Mouse (Mus musculus): Measurements from ENCODE around the gene Dnajc28. TPM values are rescaled to one million over a fixed set of nuclear protein-coding genes. Genes with fewer than 3 reads are reported as not detected.

Dnajc28 gene
- polyA plus RNA-seq, 1 experiment = 0.19 TPM

- H3K36me3 ChIP-seq (ENCODE audit: control insufficient read depth) = peaks cover 30% of the 10 kb centered on the region
- H3K4me3 ChIP-seq (replicated peaks) = no peak overlapping the region
- no peak for TF ChIP-seq TAL1 (IDR thresholded peaks at IDR 0.05; ENCODE audit: low read length)
- TF ChIP-seq GATA1 (IDR thresholded peaks at IDR 0.05; ENCODE audit: low read length) = no peak
- H3K9me3 ChIP-seq (ENCODE audit: control insufficient read depth, low read length) = no peaks in the 10 kb centered on the region
- H3K27me3 ChIP-seq (ENCODE audit: control insufficient read depth) = peaks cover 3% of the 10 kb centered on the region; the same call in 1 of the 2 replicates
- peaks cover 25% of the 10 kb centered on the region for H3K4me1 ChIP-seq (ENCODE audit: control insufficient read depth)
These were observed 53.4 kb downstream of the Dnajc28 start for GRCm38 (mm10) chr16:91565292-91565951.

DNA sequence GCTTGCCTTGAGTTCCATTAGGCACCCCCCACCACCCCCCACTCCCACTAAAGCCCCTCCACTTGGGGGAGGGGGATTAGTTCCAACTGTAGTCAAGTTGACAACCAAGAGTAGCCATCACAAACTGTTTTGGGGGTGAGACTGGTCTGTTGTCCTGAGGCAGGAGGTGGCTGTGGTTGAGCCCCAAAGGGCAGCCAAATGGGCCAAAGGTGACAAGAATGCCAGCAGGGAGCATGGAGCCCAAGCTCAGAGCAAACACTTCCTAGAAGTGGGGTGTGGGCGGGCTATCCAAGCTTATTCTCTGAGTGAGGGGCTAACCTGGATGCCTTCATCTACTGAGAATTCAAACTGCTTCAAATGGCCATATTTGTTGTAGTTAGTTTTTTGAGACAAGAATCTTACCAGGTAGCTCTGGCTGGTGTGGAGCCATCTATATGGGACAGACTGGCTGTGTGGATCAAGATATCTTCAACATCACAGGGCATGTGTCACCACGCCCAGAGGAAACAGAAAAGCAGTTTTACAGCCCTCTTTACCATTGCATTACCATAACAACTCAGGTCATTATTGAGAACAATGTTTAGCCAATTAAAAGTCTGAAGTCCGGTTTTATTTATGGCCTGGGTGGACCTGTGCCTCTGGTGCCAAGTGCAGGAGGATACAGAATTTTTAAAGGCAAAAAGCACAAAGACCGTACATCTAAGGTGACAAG, 54.1 kb downstream of the Dnajc28 start:
- Histone ChIP-seq H3K9me3 (ENCODE audit: control insufficient read depth, low read length) (no peaks in the 10 kb centered on the region), H3K27me3 (ENCODE audit: control insufficient read depth) (peaks cover 3% of the 10 kb centered on the region; the same call in 1 of the 2 replicates), H3K4me1 (ENCODE audit: control insufficient read depth) (peaks cover 25% of the 10 kb centered on the region), H3K36me3 (ENCODE audit: control insufficient read depth) (peaks cover 35% of the 10 kb centered on the region), H3K4me3 (replicated peaks) (no peak overlapping the region)
- TF ChIP-seq TAL1 (IDR thresholded peaks at IDR 0.05; ENCODE audit: low read length) (no peak), GATA1 (IDR thresholded peaks at IDR 0.05; ENCODE audit: low read length) (no peak; the same call in 1 of the 2 replicates)

Other genes with a start within 250 kb of the Dnajc28 start
- 7.3 and 9.3 TPM in 2 replicates for gene Ifnar2, start 246.2 kb downstream of the Dnajc28 start, polyA plus RNA-seq (2012)
- not detected in 2 replicates for gene Gm21970, start 227.3 kb downstream of the Dnajc28 start, polyA plus RNA-seq (2012)
- gene Il10rb, start 212.9 kb downstream of the Dnajc28 start, polyA plus RNA-seq (2012) = 0.73 and 0.96 TPM in 2 replicates
- 0.82 and 1.0 TPM in 2 replicates for gene Ifnar1, start 133.8 kb downstream of the Dnajc28 start, polyA plus RNA-seq (2012)
- 0.28 and 0.29 TPM in 2 replicates for gene Ifngr2, start 72.0 kb downstream of the Dnajc28 start, polyA plus RNA-seq (2012)
- gene Tmem50b, start 21.2 kb downstream of the Dnajc28 start, polyA plus RNA-seq (2012) = 0.02 TPM in 1 of 2 replicates, not detected in the other
- 25.0 and 27.4 TPM in 2 replicates for gene Gart, start 27.9 kb upstream of the Dnajc28 start, polyA plus RNA-seq (2012)
- 3.8 and 4.7 TPM in 2 replicates for gene Son, start 28.5 kb upstream of the Dnajc28 start, polyA plus RNA-seq (2012)
- 6.7 and 6.9 TPM in 2 replicates for gene Donson, start 69.7 kb upstream of the Dnajc28 start, polyA plus RNA-seq (2012)
- 0.28 and 0.30 TPM in 2 replicates for gene Cryzl1, start 109.9 kb upstream of the Dnajc28 start, polyA plus RNA-seq (2012)
- gene Itsn1, start 110.3 kb upstream of the Dnajc28 start, polyA plus RNA-seq (2012) = 31.5 and 32.6 TPM in 2 replicates